Mouse (Mus musculus) lung, postnatal 0 days (tissue): ENCODE data around the gene Fuca2. TPM values are rescaled to one million over a fixed set of nuclear protein-coding genes. Genes with fewer than 3 reads are reported as not detected.

ENCODE experiments used
- ATAC-seq: fragments of 200-750 bp; cut with Nextera tagmentation; 2 replicates; pipeline ENCODE4 v1.8.0; 2017; ENCODE audit warnings: moderate library complexity
- DNase-seq: peaks from one replicate; pipeline ENCODE4 v3.0.0-alpha.2; 2016; ENCODE audit warnings: low spot score
- H3K27ac ChIP-seq: fragments of 300-500 bp; sonication (generic); 2 replicates; pipeline ENCODE4 v1.5.1; 2014; ENCODE audit warnings: antibody characterized with exemption, mild to moderate bottlenecking, low read length, mixed read lengths
- H3K27me3 ChIP-seq: fragments of 300-500 bp; sonication (generic); replicated peaks from 2 replicates; pipeline ENCODE4 v1.6.1; 2014; ENCODE audit warnings: low read length, mixed read lengths; ENCODE audit not compliant: insufficient read depth
- H3K36me3 ChIP-seq: fragments of 300-500 bp; sonication (generic); 2 replicates; pipeline ENCODE4 v1.6.1; 2014; ENCODE audit warnings: low read length, mixed read lengths; ENCODE audit not compliant: insufficient read depth
- H3K4me1 ChIP-seq: fragments of 300-500 bp; sonication (generic); 2 replicates; pipeline ENCODE4 v1.6.1; 2014; ENCODE audit warnings: antibody characterized with exemption, low read depth, low read length, mixed read lengths; ENCODE audit not compliant: insufficient read depth
- H3K4me2 ChIP-seq: fragments of 300-500 bp; sonication (generic); replicated peaks from 2 replicates; pipeline ENCODE4 v1.6.1; 2014; ENCODE audit warnings: low read depth, mild to moderate bottlenecking, low read length, moderate library complexity, mixed read lengths
- H3K4me3 ChIP-seq: fragments of 300-500 bp; sonication (generic); 2 replicates; pipeline ENCODE4 v1.5.1; 2014; ENCODE audit warnings: low read depth, low read length
- H3K9ac ChIP-seq: fragments of 300-500 bp; sonication (generic); replicated peaks from 2 replicates; pipeline ENCODE4 v1.6.1; 2014; ENCODE audit warnings: low read depth, mild to moderate bottlenecking
- H3K9me3 ChIP-seq: fragments of 300-500 bp; sonication (generic); 2 replicates; pipeline ENCODE4 v1.6.1; 2016; ENCODE audit warnings: low read length, mixed read lengths
- CTCF ChIP-seq: IDR thresholded peaks from 2 replicates; pipeline ENCODE4 v1.5.1; 2016; ENCODE audit warnings: antibody characterized with exemption, mild to moderate bottlenecking
- EP300 ChIP-seq: IDR thresholded peaks from 2 replicates; pipeline ENCODE4 v1.6.1; 2016; ENCODE audit warnings: antibody characterized with exemption, mild to moderate bottlenecking, control low read depth
- WGBS: fragments of 180-500 bp; shearing (Covaris S2); extraction: QIAGEN DNeasy Blood & Tissue Kit; methylation state at CpG from one replicate; pipeline ENCODE4 v1.1.7; 2014; 5-methylcytosine and 5-hydroxymethylcytosine counted together
- polyA plus RNA-seq: library from polyadenylated mRNA; unstranded; fragments of >200 nt; fragmentation: Nextera tagmentation; extraction: Ambion mirVana; gene quantifications from 2 replicates; pipeline ENCODE4 v1.2.1, GENCODE M21; 2015

Gene Fuca2
- polyA plus RNA-seq, 1 experiment from 2014 or later, result 95.6 TPM

DNA sequence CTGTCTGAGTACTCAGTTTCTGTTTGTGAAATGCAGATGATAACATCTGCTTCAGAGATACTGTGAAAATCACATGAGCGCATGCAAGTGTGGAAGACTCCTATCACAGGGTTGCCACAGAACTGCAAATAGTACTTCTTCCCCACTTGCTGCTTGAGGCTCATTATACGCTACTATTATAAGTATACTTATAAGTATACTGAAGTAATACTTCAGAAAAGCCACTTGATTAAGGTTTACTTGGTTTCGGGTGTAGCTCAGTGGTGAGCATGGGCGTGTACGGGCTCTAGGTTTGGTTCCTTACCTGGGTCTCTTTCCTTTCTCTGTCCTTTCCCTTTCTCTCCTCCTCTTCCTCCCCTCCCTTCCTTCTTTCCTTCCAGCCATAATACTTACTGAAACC lies 42.4 kb downstream of the Fuca2 start:
- Histone ChIP-seq H3K4me2 (no peak overlapping the region), H3K27me3 (no peaks in the 10 kb centered on the region), H3K9ac (no peak overlapping the region), H3K4me3 (no peak overlapping the region), H3K36me3 (peaks cover 3% of the 10 kb centered on the region; the same call in 1 of the 2 replicates), H3K4me1 (no peaks in the 10 kb centered on the region), H3K9me3 (no peaks in the 10 kb centered on the region), H3K27ac (no peak overlapping the region)
- ATAC-seq, result peak; percentile 91
- TF ChIP-seq CTCF (no peak), EP300 (peak; percentile 44; the same call in 1 of the 2 replicates)
- WGBS, result 55% methylated on average over 5 of the region's 5 CpGs
- peak; percentile 77 for DNase-seq

DNA sequence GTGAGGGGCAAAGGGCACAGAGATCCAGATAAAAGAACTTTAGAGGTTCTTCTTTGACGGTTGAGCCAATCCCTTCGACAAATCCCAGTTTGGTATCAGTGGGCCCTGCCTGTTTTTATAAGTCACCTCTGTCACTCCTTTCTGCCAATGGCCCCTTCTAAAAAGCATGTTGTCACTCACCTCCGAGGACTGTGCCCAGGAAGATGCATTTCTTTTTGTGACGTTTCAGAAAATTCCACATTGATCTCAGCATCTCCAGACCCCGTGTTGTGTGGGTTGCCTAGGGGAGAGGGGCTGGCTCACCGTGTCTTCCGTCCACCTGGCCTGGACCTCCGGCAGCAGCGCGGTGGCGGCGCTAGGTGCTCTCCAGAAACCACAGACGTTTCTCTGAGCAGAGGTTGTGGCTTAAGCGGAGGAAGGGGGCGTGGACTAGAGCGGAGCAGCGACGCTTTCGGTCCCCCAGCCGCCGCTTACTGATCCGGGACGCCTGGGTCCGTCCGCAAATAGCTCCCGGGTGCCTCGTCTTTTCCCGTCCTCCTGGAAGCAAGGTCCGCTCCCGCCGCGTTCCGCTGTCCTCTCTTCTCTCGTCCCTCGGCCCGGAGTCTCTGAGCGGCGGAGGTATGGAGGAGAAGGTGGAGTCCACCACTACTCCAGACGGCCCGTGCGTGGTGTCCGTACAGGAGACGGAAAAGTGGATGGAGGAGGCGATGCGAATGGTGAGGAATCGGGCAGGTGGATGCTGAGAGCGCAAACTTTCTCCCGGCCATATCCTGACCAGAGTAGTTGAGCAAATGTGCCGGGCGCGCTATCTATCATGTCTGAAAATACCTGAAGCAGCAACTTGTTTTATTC lies 53.5 kb downstream of the Fuca2 start, which contains the start of the genes Adat2 and Pex3:
Adat2 (plus strand) TSS at position 249 of the 852 bp plus-strand sequence.
Pex3 (minus strand) TSS at position 497 of the 852 bp plus-strand sequence.
- no peaks in the 10 kb centered on the region for H3K36me3 ChIP-seq
- TF ChIP-seq CTCF, result 0 out of 2 replicates have a peak, but pooled peaks have one; percentile 5
- TF ChIP-seq EP300, result no peak
- H3K27ac ChIP-seq, result peak within 1 kb of the TSS; percentile 75
- H3K9me3 ChIP-seq, result no peaks in the 10 kb centered on the region
- under 1% methylated on average over 50 of the region's 51 CpGs for WGBS
- peak within 1 kb of the TSS; percentile 73 for H3K4me3 ChIP-seq
- ATAC-seq (peak; percentile 99), DNase-seq (peak; percentile 98)
- H3K9ac ChIP-seq, result peak within 1 kb of the TSS; percentile 84
- peak within 1 kb of the TSS; percentile 54 for H3K4me2 ChIP-seq
- H3K27me3 ChIP-seq, result no peaks in the 10 kb centered on the region
- no peaks in the 10 kb centered on the region; the same call in 1 of the 2 replicates for H3K4me1 ChIP-seq

DNA sequence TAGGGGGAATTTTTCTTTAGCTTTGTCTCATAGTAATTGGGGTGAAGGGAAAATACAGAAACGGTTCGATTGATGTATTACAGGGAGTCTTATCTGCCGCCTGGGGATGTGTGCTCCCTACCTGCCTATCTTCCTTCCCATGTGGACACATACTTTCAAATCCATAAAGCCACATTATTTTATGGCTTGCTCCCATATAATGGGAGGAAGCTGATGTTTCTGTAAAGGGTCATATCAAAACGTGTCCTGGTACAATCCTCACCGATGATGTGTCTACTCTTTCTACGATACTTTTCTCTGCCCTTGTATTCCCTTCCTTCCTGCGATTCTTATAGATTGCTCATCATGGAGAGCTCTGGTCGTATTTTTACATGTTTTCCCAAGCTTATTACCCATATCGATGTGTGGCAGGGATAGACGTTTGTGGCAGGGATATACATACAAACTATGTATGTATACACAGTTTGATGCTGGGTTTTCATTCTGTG lies 54.2 kb downstream of the Fuca2 start:
- TF ChIP-seq CTCF, result no peak
- no peak for TF ChIP-seq EP300
- no peaks in the 10 kb centered on the region; the same call in 1 of the 2 replicates for H3K4me1 ChIP-seq
- H3K9me3 ChIP-seq, result no peaks in the 10 kb centered on the region
- DNase-seq (no peak), ATAC-seq (no peak)
- 16% methylated on average over 10 of the region's 10 CpGs for WGBS
- H3K9ac ChIP-seq, result peak overlapping the region; percentile 84
- H3K36me3 ChIP-seq, result no peaks in the 10 kb centered on the region
- no peaks in the 10 kb centered on the region for H3K27me3 ChIP-seq
- H3K4me2 ChIP-seq, result peak overlapping the region; percentile 54
- peak overlapping the region; percentile 73 for H3K4me3 ChIP-seq
- peak overlapping the region; percentile 75 for H3K27ac ChIP-seq

DNA sequence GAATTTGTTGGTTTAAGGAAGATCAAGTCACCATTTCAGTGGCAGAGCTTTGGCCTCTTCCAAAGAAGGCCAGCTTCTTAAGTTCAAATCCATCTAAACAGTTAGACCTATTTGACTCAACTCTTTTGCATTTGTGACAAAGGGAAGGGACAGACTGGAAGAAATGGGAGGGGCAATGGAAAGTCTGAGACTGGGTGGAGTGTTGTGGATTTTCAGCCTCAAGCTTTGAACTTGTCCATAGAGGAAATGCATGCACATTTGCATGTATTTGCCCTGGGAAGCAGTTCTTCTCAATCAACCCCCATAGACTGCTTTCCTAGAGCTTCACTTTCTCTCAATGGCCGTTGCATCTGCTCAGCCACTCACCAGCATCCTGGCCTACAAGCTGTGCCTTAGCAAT lies 55.0 kb downstream of the Fuca2 start:
- Histone ChIP-seq H3K4me2 (no peak overlapping the region), H3K9ac (no peak overlapping the region), H3K36me3 (no peaks in the 10 kb centered on the region), H3K9me3 (no peaks in the 10 kb centered on the region), H3K4me1 (no peaks in the 10 kb centered on the region; the same call in 1 of the 2 replicates), H3K27ac (no peak overlapping the region), H3K27me3 (no peaks in the 10 kb centered on the region), H3K4me3 (no peak overlapping the region)
- DNase-seq, result no peak
- ATAC-seq, result no peak
- TF ChIP-seq CTCF (no peak), EP300 (no peak)
- 96% methylated on average over 1 of the region's 1 CpGs for WGBS

DNA sequence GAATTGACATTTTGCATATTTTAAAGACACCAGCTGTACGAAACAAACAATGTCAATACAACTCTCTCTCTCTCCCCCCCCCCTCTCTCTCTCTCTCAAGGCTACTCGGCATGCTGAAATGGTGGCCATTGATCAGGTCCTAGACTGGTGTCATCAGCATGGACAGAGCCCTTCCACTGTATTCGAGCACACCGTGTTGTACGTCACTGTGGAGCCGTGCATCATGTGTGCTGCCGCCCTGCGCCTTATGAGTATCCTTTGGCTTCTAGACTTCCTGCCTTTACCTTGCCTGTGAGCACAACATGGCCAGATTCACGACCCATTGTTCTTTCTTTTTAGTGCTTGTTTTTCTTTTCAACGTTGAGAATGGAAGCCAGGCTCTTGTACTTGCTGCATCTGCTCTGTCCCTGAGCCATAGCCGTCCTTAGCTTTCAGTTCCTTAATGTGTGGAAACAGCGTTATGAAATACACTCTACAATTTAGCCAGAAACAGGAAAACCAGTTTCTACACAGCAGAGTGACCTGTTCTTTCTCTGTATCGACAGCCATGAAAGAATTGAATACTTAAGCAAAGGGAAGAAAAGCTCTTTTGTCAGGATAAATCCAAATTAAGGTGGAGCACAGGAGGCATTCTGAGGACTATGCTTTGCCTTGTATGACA lies 60.8 kb downstream of the Fuca2 start:
- TF ChIP-seq EP300 (no peak), CTCF (no peak)
- Histone ChIP-seq H3K4me3 (no peak overlapping the region), H3K27ac (no peak overlapping the region), H3K9me3 (no peaks in the 10 kb centered on the region), H3K4me1 (no peaks in the 10 kb centered on the region), H3K9ac (no peak overlapping the region), H3K27me3 (no peaks in the 10 kb centered on the region), H3K4me2 (no peak overlapping the region), H3K36me3 (no peaks in the 10 kb centered on the region; the same call in 1 of the 2 replicates)
- WGBS, result 84% methylated on average over 13 of the region's 13 CpGs
- no peak for DNase-seq
- ATAC-seq, result no peak
